Mouse (Mus musculus) MEL (cell line): Measurements from ENCODE around the gene Sdccag8. TPM values are rescaled to one million over a fixed set of nuclear protein-coding genes. Genes with fewer than 3 reads are reported as not detected.

Experiments used
- DNase-seq: peaks from one replicate; pipeline ENCODE4 v3.0.0; 2011; ENCODE audit warnings: low read depth, low spot score
- H3K27ac ChIP-seq: 2 replicates; pipeline ENCODE4 v1.5.1; 2012; ENCODE audit warnings: low read depth, mild to moderate bottlenecking, control low read depth, low read length, moderate library complexity; ENCODE audit not compliant: control insufficient read depth
- H3K27me3 ChIP-seq, 2 experiments: fragments of 150-350 bp in 1 of 2; sonication (generic) in 1 of 2; 2 replicates each; pipeline ENCODE4 v1.6.1; 2012; ENCODE audit warnings: low read length in 2 of 2, mild to moderate bottlenecking in 2 of 2, improper control_type of control experiment in 1 of 2, moderate library complexity in 1 of 2; ENCODE audit not compliant: insufficient read depth in 2 of 2, control insufficient read depth in 1 of 2
- H3K36me3 ChIP-seq, 2 experiments: 2 replicates each; pipeline ENCODE4 v1.6.1; 2012 to 2014; ENCODE audit warnings: low read length in 2 of 2, improper control_type of control experiment in 1 of 2, inconsistent platforms in 1 of 2, mild to moderate bottlenecking in 1 of 2; ENCODE audit not compliant: insufficient read depth in 2 of 2, control insufficient read depth in 1 of 2
- H3K4me1 ChIP-seq, 2 experiments: fragments of 150-350 bp in 1 of 2; sonication (generic) in 1 of 2; 2 replicates each; pipeline ENCODE4 v1.6.1; 2012; ENCODE audit warnings: low read length in 2 of 2, improper control_type of control experiment in 1 of 2, mild to moderate bottlenecking in 1 of 2; ENCODE audit not compliant: insufficient read depth in 2 of 2, control insufficient read depth in 1 of 2
- H3K4me3 ChIP-seq, 2 experiments: fragments of 150-350 bp in 1 of 2; sonication (generic) in 1 of 2; 2 replicates each; pipeline ENCODE4 v1.5.1; 2012; ENCODE audit warnings: low read depth in 2 of 2, low read length in 2 of 2, mild to moderate bottlenecking in 2 of 2, moderate library complexity in 2 of 2, control low read depth in 1 of 2, improper control_type of control experiment in 1 of 2; ENCODE audit not compliant: control insufficient read depth in 1 of 2, insufficient read depth in 1 of 2
- H3K79me2 ChIP-seq: 2 replicates; pipeline ENCODE4 v1.6.1; 2012; ENCODE audit warnings: mild to moderate bottlenecking, low read length, moderate library complexity; ENCODE audit not compliant: control insufficient read depth, poor library complexity, insufficient read depth
- H3K9ac ChIP-seq: 2 replicates; pipeline ENCODE4 v1.6.1; 2012; ENCODE audit warnings: low read depth, mild to moderate bottlenecking, control low read depth, low read length, moderate library complexity; ENCODE audit not compliant: control insufficient read depth, poor library complexity, severe bottlenecking
- H3K9me3 ChIP-seq: fragments of 150-350 bp; sonication (generic); replicated peaks from 2 replicates; pipeline ENCODE4 v1.6.1; 2012; ENCODE audit warnings: mild to moderate bottlenecking, low read length, improper control_type of control experiment, moderate library complexity; ENCODE audit not compliant: insufficient read depth
- BHLHE40 ChIP-seq: IDR thresholded peaks from 2 replicates; pipeline ENCODE4 v1.6.1; 2012; ENCODE audit warnings: low read depth, mild to moderate bottlenecking, inconsistent platforms, low read length, improper control_type of control experiment, borderline replicate concordance
- CHD2 ChIP-seq: IDR thresholded peaks from 2 replicates; pipeline ENCODE4 v1.6.1; 2011; ENCODE audit warnings: low read length, improper control_type of control experiment
- CTCF ChIP-seq, 3 experiments: IDR thresholded peaks in 2 of 3; conservative IDR thresholded peaks in 1 of 3; 2 replicates each; pipeline ENCODE4 v1.5.1; 2011 to 2012; ENCODE audit warnings: low read length in 3 of 3, low read depth in 2 of 3, mild to moderate bottlenecking in 2 of 3, improper control_type of control experiment in 1 of 3, inconsistent platforms in 1 of 3, mixed read lengths in 1 of 3, moderate library complexity in 1 of 3; ENCODE audit not compliant: control insufficient read depth in 1 of 3, insufficient read depth in 1 of 3, poor library complexity in 1 of 3, severe bottlenecking in 1 of 3
- E2F4 ChIP-seq: IDR thresholded peaks from 2 replicates; pipeline ENCODE4 v1.6.1; 2011; ENCODE audit warnings: low read depth, low read length, improper control_type of control experiment, borderline replicate concordance
- EP300 ChIP-seq, 2 experiments: IDR thresholded peaks; 2 replicates each; pipeline ENCODE4 v1.6.1; 2011; ENCODE audit warnings: improper control_type of control experiment in 2 of 2, low read length in 2 of 2, low read depth in 1 of 2, mild to moderate bottlenecking in 1 of 2
- HCFC1 ChIP-seq: IDR thresholded peaks from 2 replicates; pipeline ENCODE4 v1.6.1; 2012; ENCODE audit warnings: low read depth, mild to moderate bottlenecking, inconsistent platforms, low read length, improper control_type of control experiment, moderate library complexity
- JUND ChIP-seq: IDR thresholded peaks from 2 replicates; pipeline ENCODE4 v1.6.1; 2011; ENCODE audit warnings: low read depth, mild to moderate bottlenecking, improper control_type of control experiment, low read length
- MAX ChIP-seq: IDR thresholded peaks from 2 replicates; pipeline ENCODE4 v1.6.1; 2011; ENCODE audit warnings: low read length, improper control_type of control experiment
- MEF2A ChIP-seq: IDR thresholded peaks from 2 replicates; pipeline ENCODE4 v1.6.1; 2014; ENCODE audit warnings: low read depth, mild to moderate bottlenecking, inconsistent platforms, low read length, improper control_type of control experiment; ENCODE audit not compliant: poor library complexity, insufficient replicate concordance, severe bottlenecking; ENCODE audit errors: extremely low read depth
- MXI1 ChIP-seq: IDR thresholded peaks from 2 replicates; pipeline ENCODE4 v1.6.1; 2011; ENCODE audit warnings: mild to moderate bottlenecking, low read depth, low read length, improper control_type of control experiment
- MYC ChIP-seq: IDR thresholded peaks from 2 replicates; pipeline ENCODE4 v1.6.1; 2011; ENCODE audit warnings: low read depth, mild to moderate bottlenecking, low read length, improper control_type of control experiment, moderate library complexity
- NELFE ChIP-seq: IDR thresholded peaks from 2 replicates; pipeline ENCODE4 v1.6.1; 2011; ENCODE audit warnings: low read depth, low read length, improper control_type of control experiment
- POLR2AphosphoS2 ChIP-seq: IDR thresholded peaks from 2 replicates; pipeline ENCODE4 v1.6.1; 2011; ENCODE audit warnings: low read length, improper control_type of control experiment
- RAD21 ChIP-seq: IDR thresholded peaks from 2 replicates; pipeline ENCODE4 v1.6.1; 2011; ENCODE audit warnings: mild to moderate bottlenecking, low read depth, low read length, improper control_type of control experiment
- RCOR1 ChIP-seq: IDR thresholded peaks from 2 replicates; pipeline ENCODE4 v1.6.1; 2012; ENCODE audit warnings: low read depth, mild to moderate bottlenecking, inconsistent platforms, low read length, improper control_type of control experiment
- SIN3A ChIP-seq: IDR thresholded peaks from 2 replicates; pipeline ENCODE4 v1.6.1; 2012; ENCODE audit warnings: low read length, improper control_type of control experiment, inconsistent platforms
- SMC3 ChIP-seq: IDR thresholded peaks from 2 replicates; pipeline ENCODE4 v1.6.1; 2011; ENCODE audit warnings: low read depth, low read length, improper control_type of control experiment
- TAL1 ChIP-seq: IDR thresholded peaks from 2 replicates; pipeline ENCODE4 v1.6.1; 2012; ENCODE audit warnings: mild to moderate bottlenecking, inconsistent platforms, low read length, moderate library complexity, mixed read lengths
- ZKSCAN1 ChIP-seq: IDR thresholded peaks from 2 replicates; pipeline ENCODE4 v1.6.1; 2012; ENCODE audit warnings: low read depth, mild to moderate bottlenecking, inconsistent platforms, low read length, improper control_type of control experiment, moderate library complexity
- polyA plus RNA-seq, 2 experiments: library from polyadenylated mRNA; stranded (reverse) in 1 of 2; unstranded in 1 of 2; fragments of >175 nt in 1 of 2; fragments of >200 nt in 1 of 2; gene quantifications; 2 replicates each; pipeline versions ENCODE4 v1.2.1 to v1.2.4; 2012; ENCODE audit warnings: low replicate concordance in 2 of 2, low read depth in 1 of 2; ENCODE audit not compliant: insufficient read length in 2 of 2, insufficient read depth in 1 of 2, missing spikeins in 1 of 2
- total RNA-seq: library from RNA; depleted of rRNA; stranded (reverse); fragments of 300-350 nt; gene quantifications from 2 replicates; pipeline ENCODE4 v1.2.3, GENCODE M21; 2012

Gene Sdccag8
- total and polyA plus RNA-seq, 3 experiments, result 4.6 to 7.8 TPM; not detected in 1

GRCm38 (mm10) chr1:176999011-176999410, 184.6 kb downstream of the Sdccag8 start:
- Histone ChIP-seq H3K4me3 (no peak overlapping the region), H3K9me3 (no peaks in the 10 kb centered on the region), H3K27ac (no peak overlapping the region), H3K4me1 (peaks cover 4 to 17% of the 10 kb centered on the region in 2 experiments; a peak in 2 of 4 replicates), H3K36me3 (peaks cover 0 to 15% of the 10 kb centered on the region in 2 experiments; a peak in 2 of 4 replicates), H3K9ac (no peak overlapping the region), H3K27me3 (no peaks in the 10 kb centered on the region), H3K79me2 (no peaks in the 10 kb centered on the region)
- TF ChIP-seq RCOR1 (no peak), MEF2A (no peak), MAX (no peak), SMC3 (no peak), NELFE (no peak), MXI1 (no peak), JUND (no peak), RAD21 (peak; percentile 18), CTCF (IDR thresholded peaks at IDR 0.05 in 2 of 3, conservative IDR thresholded peaks at IDR 0.05 in 1 of 3; ENCODE audit: control insufficient read depth in 1 of 3, insufficient read depth in 1 of 3, low read depth in 2 of 3, low read length in 3 of 3, poor library complexity in 1 of 3, severe bottlenecking in 1 of 3) (peak in 2 of 3 experiments; percentile 3 to 9; a peak in 1 of 6 replicates), E2F4 (no peak), BHLHE40 (no peak), HCFC1 (no peak), POLR2AphosphoS2 (no peak), TAL1 (no peak), ZKSCAN1 (no peak), MYC (no peak), CHD2 (no peak)
- DNase-seq, result peak; percentile 29

GRCm38 (mm10) chr1:177002951-177003350, 188.5 kb downstream of the Sdccag8 start:
- H3K9ac ChIP-seq, result no peak overlapping the region
- no peaks in the 10 kb centered on the region for H3K9me3 ChIP-seq
- H3K27ac ChIP-seq, result no peak overlapping the region
- no peak for DNase-seq
- H3K4me1 ChIP-seq, result no peaks in the 10 kb centered on the region
- H3K4me3 ChIP-seq, result no peak overlapping the region
- H3K36me3 ChIP-seq, result no peaks in the 10 kb centered on the region
- H3K79me2 ChIP-seq, result no peaks in the 10 kb centered on the region
- TF ChIP-seq EP300 (IDR thresholded peaks at IDR 0.05; ENCODE audit: low read depth in 1 of 2, low read length in 2 of 2) (no peak), SIN3A (no peak)
- no peaks in the 10 kb centered on the region for H3K27me3 ChIP-seq
